Mouse (Mus musculus) heart, postnatal 25 days (tissue): ENCODE data around the gene Cacnb2. TPM values are rescaled to one million over a fixed set of nuclear protein-coding genes. Genes with fewer than 3 reads are reported as not detected.

Experiments used
- DNase-seq: peaks from one replicate; pipeline ENCODE4 v3.0.0; 2022; ENCODE audit warnings: low spot score
- intact Hi-C: fragments of 180-260 bp; cut with DNase I; formaldehyde crosslinking; loops from one replicate; pipeline ENCODE4 v1.15.1; 2025
- total RNA-seq, 2 experiments: library from RNA; stranded (reverse); gene quantifications; 2 replicates each; pipeline ENCODE4 v1.2.3; 2021

Gene Cacnb2
- 10 to 100 TPM; 55.1 to 80.7 TPM for total RNA-seq

DNA sequence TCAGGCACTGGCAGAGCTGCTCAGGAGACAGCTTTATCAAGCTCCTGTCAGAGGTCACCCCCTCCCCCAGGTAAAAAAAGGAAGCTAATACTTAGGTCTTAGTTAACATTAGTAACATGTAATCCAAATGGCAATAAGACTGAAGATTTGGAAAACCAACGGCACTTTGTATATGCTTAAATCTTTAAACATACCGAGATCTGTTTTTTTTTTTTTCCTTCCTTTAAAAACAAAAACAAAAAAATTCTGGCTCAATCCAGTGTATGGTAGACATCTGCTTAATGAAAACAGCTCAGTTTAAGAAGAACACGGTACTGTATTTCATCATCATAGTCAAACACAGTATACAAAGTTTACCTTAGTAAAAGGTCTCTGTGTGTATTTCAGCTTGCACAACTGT is at the start of gene Cacnb2:
Cacnb2 (plus strand) TSS at position 301 of the 400 bp plus-strand sequence.
- intact Hi-C loops, result loop anchor here (10.0 kb wide), 1 partner anchor 108 kb away; no protein-coding TSS in a partner anchor
- no peak for DNase-seq

- intact Hi-C loops, result no loop called here
- no peak for DNase-seq
Observed at GRCm38 (mm10) chr2:14568020-14568419, 34.9 kb upstream of the Cacnb2 start.

GRCm38 (mm10) chr2:14571300-14571699 is 31.6 kb upstream of the Cacnb2 start:
- no peak for DNase-seq
- intact Hi-C loops, result no loop called here

GRCm38 (mm10) chr2:14589541-14589940 is 13.3 kb upstream of the Cacnb2 start:
- intact Hi-C loops, result no loop called here
- DNase-seq, result no peak

DNA sequence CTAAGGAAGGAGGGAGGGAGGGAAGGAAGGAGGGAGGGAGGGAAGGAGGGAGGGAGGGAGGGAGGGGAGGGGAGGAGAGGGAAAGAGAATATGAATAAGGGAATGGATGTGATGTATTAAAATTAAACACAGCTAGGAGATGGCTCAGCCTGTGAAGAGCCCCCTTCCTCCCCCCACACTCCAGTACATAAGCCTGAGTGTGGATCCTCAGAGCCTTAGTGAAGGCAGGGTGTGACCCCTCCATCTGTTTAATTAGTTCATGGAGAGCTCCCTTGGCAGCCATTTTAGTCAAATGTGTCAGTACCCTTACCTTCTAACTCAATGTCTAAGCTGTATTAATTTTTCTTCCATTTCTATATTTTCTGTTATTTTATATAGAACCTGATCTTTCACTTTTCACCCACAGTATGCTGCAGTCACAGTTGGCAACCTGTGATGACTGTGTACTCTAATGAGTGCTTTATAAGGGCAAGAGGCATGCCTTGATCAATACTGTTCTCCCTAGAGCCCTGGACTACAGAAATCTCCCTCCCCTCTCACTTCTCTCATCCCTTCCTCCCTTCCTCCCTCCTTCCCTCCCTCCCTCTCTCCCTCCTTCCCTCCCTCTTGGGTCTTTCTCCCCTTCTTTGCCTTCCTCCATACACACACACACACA is 4.9 kb upstream of the Cacnb2 start:
- intact Hi-C loops, result no loop called here
- no peak for DNase-seq

- DNase-seq, result peak; percentile 39
- intact Hi-C loops, result loop anchor here (2.0 to 10.0 kb wide), 2 partner anchors 73 to 109 kb away; no protein-coding TSS in a partner anchor
Observed at GRCm38 (mm10) chr2:14603784-14604781, 1.2 kb downstream of the Cacnb2 start.

- intact Hi-C loops, result loop anchor here (2.0 to 10.0 kb wide), 2 partner anchors 72 to 110 kb away; no protein-coding TSS in a partner anchor
- DNase-seq, result no peak
Observed at GRCm38 (mm10) chr2:14604791-14605190, 1.9 kb downstream of the Cacnb2 start.

DNA sequence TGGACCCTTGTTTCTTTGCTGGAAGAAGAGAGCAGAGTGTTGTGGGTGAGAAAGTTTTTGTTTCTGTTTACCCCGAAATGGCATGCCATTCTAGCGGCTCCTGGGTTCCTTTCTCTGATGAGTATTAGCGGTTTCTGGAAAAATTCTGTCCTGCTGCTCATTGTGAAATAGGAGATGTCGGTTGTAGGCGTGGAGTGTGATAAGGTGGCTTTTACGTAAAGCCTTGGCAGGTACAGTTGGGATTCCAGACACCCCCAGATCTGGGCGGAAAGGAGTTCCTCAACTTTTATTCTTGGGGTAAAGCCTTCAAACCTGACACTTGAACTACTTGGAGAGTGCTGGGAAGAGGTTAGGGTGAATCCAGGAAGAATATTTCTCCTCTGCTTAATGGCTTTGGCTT is 2.3 kb downstream of the Cacnb2 start:
- intact Hi-C loops, result loop anchor here (2.0 to 10.0 kb wide), 2 partner anchors 72 to 110 kb away; no protein-coding TSS in a partner anchor
- DNase-seq, result no peak

DNA sequence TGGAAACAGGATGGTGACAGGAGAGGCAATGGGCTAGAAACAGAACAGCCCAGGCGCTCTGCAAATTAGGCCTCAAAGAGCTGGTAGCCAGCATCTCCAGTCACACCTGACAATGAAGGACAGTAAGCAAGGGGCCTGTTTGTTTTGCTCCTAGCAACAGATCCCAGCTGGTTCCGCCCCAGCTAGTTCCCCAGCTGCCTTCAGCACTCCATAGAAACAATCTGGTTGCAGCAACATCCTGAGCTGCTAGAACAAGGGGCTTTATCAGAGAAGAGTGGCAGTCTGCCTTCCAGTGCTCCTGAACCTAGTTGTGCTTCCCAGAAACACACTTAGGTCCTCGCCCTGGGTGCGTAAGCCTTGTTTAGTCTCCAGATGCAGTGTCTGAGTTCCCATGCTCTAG is 5.7 kb downstream of the Cacnb2 start:
- intact Hi-C loops, result loop anchor here (2.0 to 10.0 kb wide), 2 partner anchors 32 to 114 kb away; no protein-coding TSS in a partner anchor
- peak; percentile 12 for DNase-seq

- intact Hi-C loops, result no loop called here
- DNase-seq, result no peak
Observed at GRCm38 (mm10) chr2:14612705-14613104, 9.8 kb downstream of the Cacnb2 start.

- no peak for DNase-seq
- intact Hi-C loops, result no loop called here
Observed at GRCm38 (mm10) chr2:14616361-14616760, 13.5 kb downstream of the Cacnb2 start.

GRCm38 (mm10) chr2:14620120-14620853 is 17.4 kb downstream of the Cacnb2 start:
- no peak for DNase-seq
- intact Hi-C loops, result no loop called here

DNA sequence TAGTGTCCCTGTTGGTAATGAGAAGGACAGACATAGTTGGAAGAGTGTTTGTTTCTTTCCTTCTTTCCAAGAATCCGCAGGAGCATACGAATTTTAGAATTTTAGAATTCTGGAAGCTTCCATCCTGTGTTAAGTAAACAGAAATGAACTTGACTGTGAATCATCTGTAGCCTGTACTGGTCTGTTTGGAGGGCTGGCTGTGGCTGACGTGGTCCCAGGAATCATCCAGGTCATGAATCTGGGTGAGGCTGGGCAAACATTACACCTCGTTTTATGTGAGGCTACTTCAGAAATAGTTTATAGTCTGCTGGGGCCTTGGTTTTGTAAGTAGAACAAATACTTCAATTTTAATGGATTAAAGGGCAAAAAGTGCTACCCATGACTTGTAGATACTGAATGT is 18.0 kb downstream of the Cacnb2 start:
- DNase-seq, result no peak
- intact Hi-C loops, result no loop called here

GRCm38 (mm10) chr2:14623820-14624219 is 20.9 kb downstream of the Cacnb2 start:
- intact Hi-C loops, result no loop called here
- no peak for DNase-seq

- intact Hi-C loops, result no loop called here
- no peak for DNase-seq
Observed at GRCm38 (mm10) chr2:14629814-14630492, 27.1 kb downstream of the Cacnb2 start.

DNA sequence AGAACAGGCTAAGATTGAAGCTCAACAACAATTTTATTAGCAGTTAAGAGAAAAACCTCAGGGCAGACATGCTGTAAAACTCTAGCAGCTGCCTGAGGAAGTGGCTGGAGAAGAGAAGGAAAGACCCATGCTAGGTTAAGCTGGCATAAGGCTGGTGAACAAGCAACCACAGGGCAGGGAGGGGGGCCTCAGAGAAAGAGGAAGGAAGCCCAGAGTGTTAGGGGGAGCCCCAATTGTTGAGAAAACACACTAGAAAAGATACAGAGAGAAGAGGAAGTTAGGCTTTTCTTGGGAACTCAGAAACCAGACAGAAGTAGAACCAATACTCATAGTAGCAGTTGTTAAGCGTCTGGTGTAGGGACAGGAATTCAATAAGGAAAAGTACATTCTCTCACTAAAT is 28.7 kb downstream of the Cacnb2 start:
- intact Hi-C loops, result no loop called here
- DNase-seq, result peak; percentile 8

DNA sequence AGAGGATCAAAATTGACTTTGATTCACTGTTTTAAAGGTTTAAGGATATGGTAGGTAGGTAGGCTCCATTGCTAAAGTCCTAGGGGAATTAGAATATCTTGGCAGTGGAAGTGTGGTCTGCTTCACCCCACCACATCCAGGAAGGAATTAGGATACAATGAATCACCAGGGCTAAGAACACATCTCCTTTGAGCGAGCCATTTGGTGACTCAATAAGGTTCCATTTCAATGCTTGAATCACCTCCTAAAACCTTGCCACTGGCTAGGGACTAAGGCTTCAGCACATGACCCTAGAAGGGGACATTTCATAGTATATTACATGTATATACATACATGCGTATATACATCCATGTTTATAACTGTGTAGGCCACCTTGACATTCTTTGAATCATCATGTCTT is 30.3 kb downstream of the Cacnb2 start:
- intact Hi-C loops, result no loop called here

GRCm38 (mm10) chr2:14639266-14639665 is 36.4 kb downstream of the Cacnb2 start:
- intact Hi-C loops, result no loop called here

More for the DNA sequence above, 30.3 kb downstream of the Cacnb2 start:
- DNase-seq, result no peak

GRCm38 (mm10) chr2:14639877-14640276 is 37.0 kb downstream of the Cacnb2 start:
- intact Hi-C loops, result loop anchor here (2.0 kb wide), 1 partner anchor 31 kb away; no protein-coding TSS in a partner anchor
- no peak for DNase-seq

More at GRCm38 (mm10) chr2:14639266-14639665, 36.4 kb downstream of the Cacnb2 start:
- DNase-seq, result no peak
